Mouse (Mus musculus): Measurements from ENCODE around the gene Abhd11.

- TF ChIP-seq CTCF (IDR thresholded peaks at IDR 0.05; ENCODE audit: control insufficient read depth, insufficient read depth, low read length), result no peak
- TF ChIP-seq POLR2A (IDR thresholded peaks at IDR 0.05; ENCODE audit: borderline replicate concordance, control insufficient read depth, low read depth, low read length), result no peak
Observed at GRCm38 (mm10) chr5:135048539-135048938, 39.6 kb downstream of the Abhd11 start.

Measured in bone marrow, adult 2 months (tissue).